Mouse (Mus musculus) fat pad, adult 2 months (tissue): ENCODE measurements around the gene Esyt1.
"Not testable (repeated sequence)": the region's sequence is repeated elsewhere in the genome, so short reads cannot be mapped to it uniquely, and the experiment has no call there.

Experiments
- DNase-seq: peaks from one replicate; pipeline ENCODE4 v3.0.0-alpha.2; 2011; ENCODE audit warnings: low read depth, low spot score; ENCODE audit errors: extremely low read depth

Gene Esyt1

DNA sequence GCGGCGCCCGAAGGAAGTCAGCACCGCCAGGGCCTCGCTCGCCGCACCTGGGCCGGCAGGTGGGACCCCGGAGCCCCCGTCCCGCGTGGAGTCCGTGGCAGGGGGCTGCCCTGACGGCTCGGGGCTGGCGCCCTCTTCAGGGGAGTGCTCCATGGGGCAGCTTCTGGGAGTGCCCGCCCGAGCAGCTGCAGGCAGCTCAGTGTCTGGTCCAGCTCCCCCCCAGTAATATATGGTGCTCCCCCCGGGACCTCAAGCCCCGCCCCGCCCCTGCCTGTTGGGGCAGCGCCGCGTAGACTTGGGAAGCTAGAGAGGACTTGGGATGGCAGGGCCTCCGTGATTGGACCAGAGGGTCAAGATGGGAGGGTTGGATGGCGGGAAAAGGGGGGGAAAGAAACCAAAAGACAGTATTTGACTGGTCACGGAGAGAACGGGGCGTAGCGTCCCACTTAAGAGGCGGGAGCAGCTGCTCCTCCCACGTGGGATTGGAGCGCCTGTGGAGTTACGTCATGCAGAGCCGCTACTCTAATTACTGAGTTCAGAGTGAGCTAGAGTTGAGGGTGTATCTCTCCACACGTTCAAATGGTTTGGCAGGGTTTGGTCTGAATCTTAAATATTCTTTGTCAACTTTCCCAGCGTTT is at the start of gene Esyt1:
Gene Esyt1, minus strand, starts transcription at position 201 of the 638 bp plus-strand sequence.
- DNase-seq = peak; percentile 94

DNA sequence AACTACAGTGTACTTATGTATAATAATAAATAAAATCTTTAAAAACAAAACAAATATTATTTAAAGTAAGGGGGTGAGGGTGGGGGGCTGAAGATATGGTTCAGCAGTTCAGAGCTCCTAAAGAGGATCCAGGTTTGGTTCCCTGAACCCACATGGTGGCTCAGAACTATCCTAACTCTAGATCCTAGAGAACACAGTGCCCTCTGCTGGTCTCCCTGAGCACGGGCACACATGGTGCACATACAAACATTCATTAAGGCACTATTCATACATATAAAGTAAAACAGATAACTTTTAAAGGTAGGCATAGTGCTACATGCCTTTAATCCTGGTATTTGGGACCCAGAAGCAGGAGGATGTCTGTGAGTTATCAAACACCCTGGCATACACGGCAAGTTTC is 49.4 kb upstream of the Esyt1 start:
- no peak for DNase-seq

DNA sequence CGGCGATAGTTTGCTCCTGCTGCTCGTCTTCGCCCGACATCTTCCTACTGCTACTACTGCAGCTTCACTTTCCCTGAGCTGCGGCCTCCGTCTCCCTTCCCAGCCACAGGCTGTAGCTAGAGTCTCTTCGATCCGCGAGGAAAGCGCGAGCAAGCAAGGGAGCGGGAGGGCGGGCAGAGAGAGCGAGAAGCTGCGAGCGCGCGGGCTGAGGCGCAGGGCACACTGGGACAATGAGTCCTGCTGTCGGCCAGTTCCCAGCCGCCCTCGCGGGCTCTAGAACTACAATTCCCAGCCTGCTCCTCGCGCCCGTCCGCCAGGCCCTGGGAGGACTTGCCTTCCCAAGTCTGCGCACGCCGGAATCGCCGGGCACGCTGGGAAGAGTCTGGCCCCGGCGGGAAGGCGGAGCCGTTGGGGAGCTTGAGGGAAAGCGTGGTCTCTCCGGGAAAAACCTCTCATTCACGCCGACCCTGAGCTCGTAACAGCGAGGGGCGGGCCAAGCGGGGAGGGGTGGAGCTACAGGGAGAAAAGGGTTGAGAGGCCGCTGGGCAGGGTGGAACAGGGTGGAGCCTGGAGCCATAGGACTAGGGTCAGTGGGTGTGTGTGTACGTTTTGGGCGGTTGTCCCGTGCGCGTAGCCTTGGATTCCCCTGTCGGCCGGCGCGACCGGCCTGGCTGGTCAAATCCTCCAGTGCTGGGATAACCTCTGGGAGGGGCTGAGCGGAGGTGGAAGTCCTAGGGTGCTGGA is 40.3 kb upstream of the Esyt1 start, which contains the start of gene Pa2g4:
Gene Pa2g4, minus strand, starts transcription at position 200 of the 744 bp plus-strand sequence.
- peak; percentile 80 for DNase-seq

DNA sequence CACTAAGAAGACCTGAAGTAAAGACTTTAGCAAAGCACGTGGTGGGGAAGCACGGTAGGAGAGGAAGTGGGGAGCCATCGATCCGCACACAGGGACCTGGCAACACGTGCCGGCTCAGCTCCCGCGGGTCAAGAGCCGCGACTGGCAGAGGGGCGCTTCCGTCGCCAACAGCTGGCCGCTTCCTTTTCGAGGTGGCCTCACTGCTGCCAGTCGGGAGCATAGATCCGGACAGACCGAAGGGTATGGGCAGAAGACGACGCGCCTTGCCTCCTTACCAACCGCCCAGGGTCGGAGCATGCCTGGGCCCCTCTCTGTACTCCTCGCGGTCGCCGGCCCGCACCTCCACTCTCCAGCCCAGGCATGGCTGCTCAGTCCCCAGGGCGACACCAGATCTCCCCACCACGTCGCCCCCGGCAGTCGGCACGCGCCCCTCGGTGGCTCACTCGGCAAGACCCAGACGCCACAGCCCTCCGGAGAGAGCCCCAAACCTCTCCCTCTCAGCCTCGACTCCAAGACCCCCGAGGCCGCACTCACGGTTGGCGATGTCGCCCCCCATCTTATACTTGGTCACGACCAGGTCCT is 39.6 kb upstream of the Esyt1 start:
- no peak for DNase-seq

DNA sequence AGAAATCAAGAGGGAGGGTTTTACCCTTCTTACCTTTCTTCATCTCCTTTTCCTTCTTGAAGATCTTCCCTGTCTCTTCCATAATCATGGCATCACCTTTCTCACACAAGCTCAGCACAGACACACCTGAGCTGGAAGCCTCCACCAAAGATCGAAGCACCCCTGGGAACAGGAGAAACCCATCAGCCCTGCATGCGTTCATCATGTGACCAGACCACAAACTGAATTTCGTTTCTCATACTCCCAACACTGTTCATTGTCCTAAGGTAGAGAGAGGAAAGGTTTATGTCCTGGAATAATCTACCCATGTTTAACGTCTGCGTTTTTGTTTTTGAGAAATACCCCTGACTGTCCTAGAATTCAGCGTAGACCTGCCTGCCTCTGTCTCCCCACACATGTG is 37.9 kb upstream of the Esyt1 start:
- DNase-seq = no peak

DNA sequence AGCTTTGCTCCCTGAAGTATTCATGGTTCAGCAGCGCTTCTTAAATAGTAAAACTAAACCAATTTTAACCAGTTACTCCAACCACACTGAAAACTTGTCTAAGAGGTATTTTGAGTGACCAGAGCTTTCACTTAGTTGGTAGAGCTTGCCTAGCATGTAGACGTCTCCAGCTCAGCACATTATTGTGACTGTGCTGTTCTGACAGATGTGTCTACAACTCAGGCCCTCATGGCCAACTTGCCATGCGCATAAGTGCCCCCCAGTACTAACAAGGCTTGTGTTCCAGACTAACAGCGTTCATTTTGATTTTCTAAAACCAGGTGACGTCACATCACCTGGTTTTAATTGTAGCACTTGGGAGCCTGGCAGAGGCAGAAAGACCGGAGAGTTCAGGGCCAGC is 31.3 kb upstream of the Esyt1 start:
- DNase-seq = no peak

DNA sequence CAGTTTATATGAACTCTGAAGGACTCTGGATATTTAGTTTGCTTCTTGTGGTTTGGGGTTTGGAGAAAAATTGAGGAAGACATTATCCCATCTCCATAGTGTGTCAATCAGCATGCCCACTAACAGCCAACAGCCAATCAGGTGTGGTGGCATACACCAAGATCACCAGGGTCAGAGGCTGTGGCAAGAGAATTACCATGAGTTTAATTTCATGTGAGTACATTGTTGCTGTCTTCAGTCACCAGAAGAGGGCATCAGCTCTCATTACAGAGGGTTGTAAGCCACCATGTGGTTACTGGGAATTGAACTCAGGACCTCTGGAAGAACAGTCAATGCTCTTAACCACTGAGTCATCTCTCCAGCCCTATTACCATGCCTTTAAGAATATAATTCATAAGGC is 30.6 kb upstream of the Esyt1 start:
- no peak for DNase-seq

DNA sequence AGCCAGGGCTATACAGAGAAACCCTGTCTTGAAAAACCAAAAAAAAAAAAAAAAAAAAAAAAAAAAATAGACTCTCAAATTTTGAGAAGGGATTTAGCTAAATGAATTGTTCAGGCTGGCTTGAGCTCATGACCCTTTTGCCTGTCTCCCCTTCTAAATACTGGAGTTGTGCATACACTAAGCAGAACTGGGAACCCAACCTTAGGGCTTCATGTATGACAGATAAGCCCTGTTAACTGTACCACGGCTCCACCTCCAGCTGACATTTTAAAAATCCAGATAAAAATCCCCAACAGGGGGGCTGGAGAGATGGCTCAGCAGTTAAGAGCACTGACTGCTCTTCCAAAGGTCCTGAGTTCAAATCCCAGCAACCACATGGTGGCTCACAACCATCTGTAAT is 29.9 kb upstream of the Esyt1 start:
- not testable (repeated sequence) for DNase-seq

DNA sequence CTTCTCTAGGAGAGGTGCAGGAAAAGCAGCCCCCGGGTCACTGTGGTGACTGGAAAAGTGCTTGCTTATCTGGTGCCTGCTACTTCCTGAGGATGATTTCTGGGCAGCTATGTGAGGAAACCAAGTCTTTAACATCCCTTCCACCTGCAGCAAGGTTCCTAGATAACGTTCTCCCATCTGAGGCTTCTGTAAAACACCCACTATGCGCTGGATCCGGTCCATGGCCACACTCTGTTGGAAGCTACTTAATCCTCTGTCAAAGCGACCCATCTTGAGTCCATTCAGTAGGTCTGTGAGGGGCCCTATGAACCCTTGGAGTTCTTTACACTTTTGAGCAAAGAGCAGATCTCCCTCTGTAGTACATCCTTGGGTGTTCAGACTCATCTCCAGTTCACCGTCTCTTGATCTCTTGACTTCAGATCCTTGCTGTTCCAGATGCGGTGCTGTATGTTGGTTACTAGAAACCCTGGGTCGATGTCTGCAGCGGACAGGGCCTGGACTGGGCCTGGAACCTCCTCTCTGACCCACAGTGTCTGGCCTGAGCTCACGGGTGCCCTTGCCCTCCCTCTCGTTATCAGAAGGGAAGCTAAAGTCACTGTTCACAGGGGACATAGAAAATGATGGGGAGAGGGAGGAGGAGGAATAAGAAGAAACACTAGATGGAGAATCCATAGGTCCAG is 24.6 kb upstream of the Esyt1 start:
- not testable (repeated sequence) for DNase-seq

DNA sequence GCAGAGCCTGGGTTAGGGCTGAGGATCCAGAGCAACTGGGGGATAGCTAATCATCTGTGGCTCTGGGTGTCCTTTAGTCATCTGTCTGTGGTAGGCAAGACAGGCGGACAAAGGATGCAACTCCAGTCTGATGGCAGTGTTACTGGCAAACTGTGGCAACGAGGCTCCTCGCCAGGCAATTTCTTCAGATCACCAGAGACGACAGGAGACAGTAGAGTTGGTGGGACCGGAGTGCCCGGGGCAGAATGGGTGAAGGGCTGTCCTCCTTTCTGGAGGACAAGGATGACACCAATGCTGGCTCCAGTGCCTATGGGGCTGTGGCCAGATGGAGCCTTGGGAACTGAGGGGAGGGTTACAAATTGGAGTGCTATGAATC is 24.0 kb upstream of the Esyt1 start:
- DNase-seq = not testable (repeated sequence)

DNA sequence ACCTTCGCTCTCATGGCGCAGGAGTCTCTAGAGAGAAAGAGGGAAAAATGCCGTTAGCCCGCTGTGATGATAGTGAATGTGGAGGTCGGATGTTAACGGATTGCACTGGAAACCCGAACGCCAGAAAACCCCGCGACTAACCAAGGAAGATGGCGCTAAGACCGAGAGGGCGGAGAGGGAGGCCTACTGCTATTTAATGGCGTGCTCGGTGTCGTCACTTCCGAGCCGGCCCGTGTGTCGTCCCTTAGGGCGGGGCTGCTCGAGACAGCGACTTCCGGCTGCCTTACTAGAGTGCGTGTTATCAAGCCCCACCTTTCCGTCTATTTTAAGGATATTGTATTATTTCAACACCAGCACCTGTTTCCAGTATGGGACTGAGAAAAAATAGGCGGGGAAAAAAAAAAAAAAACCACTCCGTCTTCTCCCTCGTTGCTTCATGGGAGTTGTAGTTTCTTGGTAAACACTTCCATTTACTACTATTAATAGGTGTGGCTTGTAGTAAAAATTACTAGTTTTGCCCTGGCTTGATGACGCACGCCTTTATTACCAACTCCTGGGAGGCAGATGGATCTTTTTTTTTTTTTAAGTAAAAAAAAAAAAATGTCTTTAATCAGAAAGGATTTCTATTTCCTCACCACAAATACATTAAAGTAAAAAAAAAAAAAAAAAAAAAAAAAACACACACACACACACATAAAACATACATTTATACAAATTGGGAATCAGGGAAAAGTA is 23.4 kb upstream of the Esyt1 start, which contains the start of gene Rpl41:
Gene Rpl41, minus strand, starts transcription at position 359 of the 735 bp plus-strand sequence.
- DNase-seq = peak; percentile 91

DNA sequence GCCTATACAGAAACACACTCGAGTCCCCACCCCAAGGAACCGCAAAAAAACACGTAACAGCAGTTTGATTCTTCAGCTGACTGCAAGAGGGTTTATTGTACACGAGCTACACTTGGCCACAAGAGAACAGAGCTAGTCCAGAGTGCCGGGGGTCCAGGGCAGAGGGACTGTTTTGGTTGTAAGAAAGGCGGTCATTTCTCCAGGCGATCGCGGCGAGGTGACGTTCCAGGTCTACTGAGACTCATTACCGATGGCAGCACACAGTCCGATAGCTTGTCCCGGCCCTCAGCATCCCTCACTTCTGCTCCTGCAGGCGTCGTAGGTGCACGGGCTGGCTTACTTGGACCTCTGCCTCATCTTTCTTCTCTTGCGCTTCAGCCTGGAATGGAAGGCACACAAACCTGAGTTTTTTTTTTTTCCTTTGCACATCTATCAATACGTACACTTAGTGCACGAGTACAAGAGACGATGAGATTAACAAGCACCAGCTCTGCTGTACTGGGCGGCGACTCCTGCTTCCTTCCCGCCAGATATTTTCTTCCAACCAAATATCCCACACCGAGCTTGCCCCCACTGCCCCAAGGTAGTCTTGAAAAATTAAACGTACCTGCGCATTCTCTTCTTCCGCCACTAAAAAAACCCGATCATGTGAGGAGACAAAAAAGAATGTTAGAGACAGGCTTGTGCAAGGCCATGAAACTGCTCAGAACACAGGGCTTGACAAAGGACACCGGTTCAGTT is 22.6 kb upstream of the Esyt1 start:
- DNase-seq = not testable (repeated sequence)

DNA sequence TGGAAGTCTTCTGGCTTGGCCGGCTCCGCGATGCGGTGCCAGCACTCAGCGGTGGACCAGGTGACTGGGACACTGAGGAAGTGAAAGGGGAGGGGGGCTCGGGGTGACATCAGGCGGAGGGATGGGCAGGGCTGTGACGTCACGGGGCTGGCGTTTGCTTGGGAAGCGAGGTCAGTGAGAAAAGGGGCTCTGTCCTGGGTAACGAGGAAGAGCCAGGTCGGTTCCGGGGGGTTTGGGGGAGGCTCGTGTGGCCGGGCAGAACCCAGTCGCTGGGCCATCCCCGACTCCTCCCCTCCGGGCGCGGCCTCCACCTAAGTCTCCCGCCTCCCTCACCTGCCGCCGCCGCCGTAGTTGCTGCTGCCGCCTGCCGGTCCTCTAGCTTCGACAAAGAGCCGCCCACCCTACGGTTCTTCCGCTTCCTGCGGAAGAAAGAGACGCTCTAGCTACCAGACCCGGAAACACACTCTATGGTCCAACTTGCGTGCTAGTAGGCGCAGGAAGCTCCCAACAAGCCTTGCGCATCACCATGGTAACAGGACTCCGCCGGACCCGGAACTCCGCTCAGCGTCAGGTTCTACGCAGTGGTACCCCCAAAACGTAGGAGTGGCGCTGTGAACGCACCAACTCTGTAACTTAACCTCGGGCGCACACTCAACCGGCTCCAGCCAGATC is 21.8 kb upstream of the Esyt1 start, which contains the start of gene Zc3h10:
Gene Zc3h10, minus strand, starts transcription at position 414 of the 672 bp plus-strand sequence.
- peak; percentile 95 for DNase-seq

DNA sequence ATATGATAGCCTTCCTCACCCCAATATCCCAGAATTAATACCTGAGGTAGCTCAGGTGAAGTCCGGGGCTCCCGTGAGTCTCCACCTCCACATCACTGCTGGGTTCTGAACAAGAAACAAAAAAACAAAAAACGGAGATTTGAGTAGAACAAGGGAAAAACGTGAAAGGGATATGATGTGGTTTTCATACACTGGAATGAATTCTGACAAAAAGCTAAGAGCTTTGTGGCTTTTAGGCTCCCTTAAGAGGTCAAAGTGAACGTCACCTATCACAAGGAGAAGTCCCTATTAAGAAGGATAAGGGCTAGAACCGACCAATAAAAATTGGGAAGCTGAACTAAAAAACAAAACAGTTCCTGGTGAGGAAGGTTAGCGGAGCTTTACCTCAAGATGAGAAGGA is 21.1 kb upstream of the Esyt1 start:
- DNase-seq = no peak

DNA sequence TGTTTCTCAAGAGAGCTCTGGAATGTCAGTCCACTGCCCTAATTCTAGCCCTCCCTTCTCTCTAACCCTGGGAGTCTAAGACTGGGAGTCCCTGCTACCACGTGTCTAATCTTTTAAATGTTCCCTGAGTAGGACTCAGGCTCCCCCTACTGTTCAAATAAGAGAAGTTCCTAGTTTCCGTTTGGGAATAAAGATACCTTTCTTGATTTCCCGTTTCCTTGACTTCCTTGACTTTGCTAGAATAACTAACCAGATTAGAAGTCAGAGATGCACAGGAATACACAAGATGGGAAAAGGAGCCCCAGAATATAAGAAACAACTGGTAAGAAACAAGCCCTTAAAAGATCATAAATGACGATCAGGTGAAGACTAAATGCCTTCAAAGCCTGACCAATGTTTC is 20.7 kb upstream of the Esyt1 start:
- no peak for DNase-seq

DNA sequence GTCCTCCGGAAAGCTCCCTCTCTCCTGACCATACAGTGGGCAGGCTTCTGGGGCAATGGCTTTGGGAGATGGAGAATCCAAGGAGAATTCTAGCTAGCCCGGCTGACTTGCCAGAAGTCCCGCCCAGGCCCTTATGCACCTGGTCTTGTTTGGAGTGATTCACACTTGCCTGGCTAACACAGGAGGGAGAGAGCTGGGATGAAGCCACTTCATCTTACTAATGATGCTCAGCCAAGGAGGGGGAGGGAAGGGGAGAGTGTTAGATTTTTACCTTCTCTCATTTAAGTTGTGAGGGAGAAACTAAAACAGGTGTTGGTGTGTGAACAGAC is 19.9 kb upstream of the Esyt1 start:
- DNase-seq = no peak

DNA sequence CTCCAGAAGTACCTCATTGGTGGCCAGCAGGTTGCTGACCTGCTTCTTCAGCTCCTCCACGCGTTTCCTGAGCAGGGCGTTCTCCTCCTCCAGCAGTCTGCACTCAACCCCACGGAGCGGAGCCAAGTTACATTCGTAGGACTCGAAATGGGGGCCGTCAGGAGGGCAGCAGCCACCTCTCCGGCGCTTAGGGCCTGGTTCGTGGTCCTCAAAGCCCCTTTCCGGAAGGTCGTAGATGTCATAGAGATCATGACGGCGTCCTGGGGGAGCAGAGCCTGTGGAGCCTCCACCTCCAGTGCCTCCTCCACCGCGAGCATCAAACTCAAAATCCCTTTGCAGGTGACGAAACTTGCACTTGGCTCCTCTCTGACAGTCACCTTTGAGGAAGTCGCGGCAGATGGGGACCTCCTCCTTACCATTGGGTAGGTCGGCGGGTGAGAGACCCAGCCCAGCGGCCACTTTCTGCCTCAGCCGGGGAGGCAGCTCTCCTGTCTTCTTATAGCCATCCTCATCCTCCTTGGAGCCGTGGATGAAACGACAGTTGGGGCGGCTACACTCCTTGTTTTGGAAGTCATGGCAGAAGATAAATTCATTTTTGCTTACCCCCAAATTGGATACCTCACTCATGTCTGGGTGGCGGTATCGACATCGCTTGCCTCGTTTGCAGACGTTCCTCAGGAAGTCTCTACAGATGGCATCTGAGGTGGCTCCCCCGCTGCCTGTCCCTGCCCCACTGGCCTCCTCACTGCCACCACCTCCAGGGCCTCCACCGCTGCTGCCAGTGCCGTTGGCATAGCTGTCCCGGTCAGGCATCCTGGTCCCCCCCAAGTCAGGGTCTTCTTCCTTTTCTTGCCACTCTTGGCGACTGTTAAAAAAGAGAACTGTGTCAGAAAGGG is 19.3 kb upstream of the Esyt1 start:
- DNase-seq = no peak

DNA sequence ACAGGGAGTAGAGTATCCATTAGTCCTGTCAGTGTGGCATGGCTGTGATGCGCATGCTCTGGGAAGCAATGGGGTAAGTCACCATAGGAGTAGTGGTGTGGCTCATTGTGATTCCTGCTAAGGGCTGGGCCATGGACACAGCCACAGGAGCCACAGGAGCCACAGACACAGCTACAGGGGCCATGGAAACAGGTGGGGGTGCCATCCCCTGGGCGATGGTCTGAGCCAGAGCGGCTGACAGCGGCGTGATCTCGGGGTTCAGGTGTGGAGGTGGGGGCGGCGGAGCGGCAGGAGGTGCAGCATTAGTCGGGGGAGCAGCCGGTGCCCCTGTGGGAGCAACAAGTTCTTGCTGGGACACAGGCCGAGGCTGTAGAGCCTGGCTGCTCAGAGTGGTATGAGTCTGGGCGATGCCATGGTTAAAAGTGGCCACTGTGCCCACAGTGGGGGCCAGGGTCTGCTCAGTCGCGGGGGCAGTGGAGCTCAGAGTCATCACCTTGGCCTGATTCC is 18.5 kb upstream of the Esyt1 start:
- DNase-seq = no peak

DNA sequence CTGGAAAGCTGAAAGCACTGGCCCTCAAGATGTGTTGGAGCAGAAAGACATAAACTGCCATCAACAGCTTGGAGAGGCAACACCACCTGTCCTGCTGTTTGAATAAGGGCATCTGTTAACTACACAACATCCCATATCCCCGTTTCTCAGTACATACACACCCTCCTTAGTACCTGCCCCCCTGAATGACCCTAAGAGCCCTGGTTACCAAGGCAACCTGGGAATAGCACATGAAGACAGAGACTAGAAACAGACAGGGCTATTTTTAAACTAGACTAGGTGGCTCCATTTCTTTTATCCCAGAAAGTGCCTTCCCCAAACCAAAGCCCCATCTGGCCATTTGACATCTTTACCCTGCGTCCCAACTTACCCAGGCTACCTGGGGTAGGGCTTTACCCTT is 17.4 kb upstream of the Esyt1 start:
- no peak for DNase-seq
